Mouse (Mus musculus): ENCODE results near the gene Nos1ap. TPM values are rescaled to one million over a fixed set of nuclear protein-coding genes. Genes with fewer than 3 reads are reported as not detected.

Gene Nos1ap
- polyA plus RNA-seq, 1 experiment = 1.6 TPM

DNA sequence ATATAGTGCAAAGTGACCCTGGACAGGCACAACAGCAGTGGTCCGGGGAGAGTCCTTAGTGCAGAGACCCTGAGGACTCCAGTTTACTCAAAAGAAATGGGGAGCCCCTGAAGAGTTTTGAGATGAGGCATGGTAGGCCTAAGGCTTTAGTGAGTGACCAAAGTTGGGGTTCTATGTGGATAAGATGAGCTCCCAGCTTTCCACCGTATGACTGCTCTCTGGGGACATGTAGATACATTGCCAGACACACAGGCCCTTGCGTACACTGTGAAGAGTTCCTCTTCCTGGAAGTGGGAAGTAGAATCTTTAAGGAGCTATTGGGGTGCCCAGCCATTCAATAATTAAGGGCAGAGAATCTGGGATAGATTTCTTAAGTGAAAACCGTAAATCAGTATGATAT, 90.2 kb downstream of the Nos1ap start:
- H3K4me1 ChIP-seq (ENCODE audit: control insufficient read depth, insufficient read depth, low read length) = no peaks in the 10 kb centered on the region
- H3K27ac ChIP-seq (ENCODE audit: insufficient read depth, low read depth, low read length) = no peak overlapping the region
- H3K4me3 ChIP-seq (ENCODE audit: insufficient read depth, low read length) = no peak overlapping the region
- TF ChIP-seq CTCF (IDR thresholded peaks at IDR 0.05; ENCODE audit: low read depth, low read length) = no peak
- no peak for TF ChIP-seq POLR2A (IDR thresholded peaks at IDR 0.05; ENCODE audit: borderline replicate concordance, low read depth, low read length)

DNA sequence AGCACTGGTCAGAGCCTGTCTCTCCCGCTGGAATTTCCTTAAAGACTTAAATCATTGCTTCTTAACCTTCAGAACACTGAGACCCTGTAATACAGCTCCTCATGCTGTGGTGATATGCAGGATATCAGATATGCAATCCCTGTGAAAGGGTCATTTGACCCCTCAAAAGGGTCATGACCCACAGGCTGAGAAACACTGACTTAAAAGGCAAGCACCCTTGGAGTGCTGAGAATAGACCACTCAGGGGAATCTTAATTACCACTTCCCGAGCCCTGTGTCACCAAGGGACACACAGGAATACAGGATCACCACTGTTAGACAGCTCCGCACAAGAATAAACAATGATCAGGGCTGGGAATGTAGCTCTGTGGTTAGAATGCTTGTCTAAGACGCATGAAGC, 91.0 kb downstream of the Nos1ap start:
- H3K27ac ChIP-seq (ENCODE audit: insufficient read depth, low read depth, low read length) = no peak overlapping the region
- no peak overlapping the region for H3K4me3 ChIP-seq (ENCODE audit: insufficient read depth, low read length)
- H3K4me1 ChIP-seq (ENCODE audit: control insufficient read depth, insufficient read depth, low read length) = no peaks in the 10 kb centered on the region
- TF ChIP-seq POLR2A (IDR thresholded peaks at IDR 0.05; ENCODE audit: borderline replicate concordance, low read depth, low read length) (no peak), CTCF (IDR thresholded peaks at IDR 0.05; ENCODE audit: low read depth, low read length) (no peak)

DNA sequence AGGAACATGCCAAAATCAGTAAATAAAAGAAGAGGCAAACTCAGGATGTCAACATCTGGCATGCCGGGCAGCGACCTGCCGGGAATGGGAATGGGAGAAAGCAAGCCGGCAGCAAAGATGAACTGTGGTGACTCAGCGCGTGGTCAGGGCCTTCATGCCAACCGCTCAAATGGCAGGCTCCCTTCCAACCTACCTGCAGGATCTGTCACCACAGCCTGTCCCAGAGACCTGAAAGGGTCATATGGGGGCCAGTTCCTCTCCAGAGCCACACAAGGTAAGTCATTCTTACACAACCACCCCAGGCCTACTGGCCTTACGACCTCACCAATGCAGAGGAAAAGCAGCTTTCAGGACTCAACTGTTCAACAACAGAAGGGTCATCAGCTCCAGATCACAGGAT, 93.4 kb downstream of the Nos1ap start:
- no peak overlapping the region for H3K27ac ChIP-seq (ENCODE audit: insufficient read depth, low read depth, low read length)
- TF ChIP-seq POLR2A (IDR thresholded peaks at IDR 0.05; ENCODE audit: borderline replicate concordance, low read depth, low read length) (no peak), CTCF (IDR thresholded peaks at IDR 0.05; ENCODE audit: low read depth, low read length) (no peak)
- no peak overlapping the region for H3K4me3 ChIP-seq (ENCODE audit: insufficient read depth, low read length)
- H3K4me1 ChIP-seq (ENCODE audit: control insufficient read depth, insufficient read depth, low read length) = no peaks in the 10 kb centered on the region

DNA sequence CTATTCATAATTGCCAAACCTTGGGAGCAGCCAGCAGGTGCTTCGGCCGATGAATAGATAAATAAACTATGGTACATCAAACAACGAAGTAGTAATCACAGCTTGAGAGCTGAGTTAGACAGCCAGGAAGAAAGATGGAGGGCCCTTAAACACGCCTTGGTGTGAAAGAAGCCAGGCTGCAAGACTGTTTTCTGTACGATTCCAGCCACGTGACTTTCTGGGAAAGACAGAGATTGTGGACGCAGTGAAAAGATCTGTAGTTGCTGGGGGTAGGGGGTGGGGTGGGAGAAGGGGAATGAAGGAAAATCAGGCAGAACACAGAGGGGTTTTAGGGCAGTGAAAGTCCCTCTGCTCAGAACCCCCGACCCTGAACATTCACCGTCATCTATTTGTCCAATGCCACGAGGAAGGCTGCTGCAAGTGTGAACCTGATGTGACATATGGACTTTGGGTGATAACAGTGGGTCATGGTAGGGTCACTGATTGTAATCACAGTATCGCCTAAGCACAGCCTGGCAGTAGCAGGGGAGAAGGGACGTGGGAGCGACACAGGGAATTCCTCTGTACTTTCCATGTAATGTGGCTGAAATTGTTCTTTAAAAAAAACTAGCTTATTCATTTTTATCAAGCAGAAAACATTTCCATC, 94.0 kb downstream of the Nos1ap start:
- Histone ChIP-seq H3K27ac (ENCODE audit: insufficient read depth, low read depth, low read length) (no peak overlapping the region), H3K4me1 (ENCODE audit: control insufficient read depth, insufficient read depth, low read length) (no peaks in the 10 kb centered on the region), H3K4me3 (ENCODE audit: insufficient read depth, low read length) (no peak overlapping the region)
- TF ChIP-seq POLR2A (IDR thresholded peaks at IDR 0.05; ENCODE audit: borderline replicate concordance, low read depth, low read length) = no peak
- TF ChIP-seq CTCF (IDR thresholded peaks at IDR 0.05; ENCODE audit: low read depth, low read length) = no peak

DNA sequence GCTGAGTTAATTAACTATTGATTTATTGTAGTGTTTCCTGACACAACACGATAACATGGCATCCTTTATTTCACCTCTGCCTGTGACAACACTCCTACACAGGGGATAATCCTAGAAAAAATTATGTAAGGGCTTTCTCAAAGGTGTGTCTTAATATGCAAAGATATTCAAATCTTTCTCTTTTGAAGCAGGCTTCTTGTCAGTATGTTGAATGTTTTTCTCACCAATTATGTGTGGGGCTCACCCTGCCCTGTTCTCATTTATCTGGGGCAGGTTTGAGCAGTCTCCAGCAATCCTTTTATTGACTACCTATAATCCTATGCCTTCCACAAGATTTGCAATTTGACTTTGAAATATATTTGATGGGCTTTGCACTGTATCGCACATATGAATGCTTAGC, 97.1 kb downstream of the Nos1ap start:
- no peak overlapping the region for H3K27ac ChIP-seq (ENCODE audit: insufficient read depth, low read depth, low read length)
- H3K4me1 ChIP-seq (ENCODE audit: control insufficient read depth, insufficient read depth, low read length) = no peaks in the 10 kb centered on the region
- no peak for TF ChIP-seq CTCF (IDR thresholded peaks at IDR 0.05; ENCODE audit: low read depth, low read length)
- TF ChIP-seq POLR2A (IDR thresholded peaks at IDR 0.05; ENCODE audit: borderline replicate concordance, low read depth, low read length) = no peak
- H3K4me3 ChIP-seq (ENCODE audit: insufficient read depth, low read length) = no peak overlapping the region

DNA sequence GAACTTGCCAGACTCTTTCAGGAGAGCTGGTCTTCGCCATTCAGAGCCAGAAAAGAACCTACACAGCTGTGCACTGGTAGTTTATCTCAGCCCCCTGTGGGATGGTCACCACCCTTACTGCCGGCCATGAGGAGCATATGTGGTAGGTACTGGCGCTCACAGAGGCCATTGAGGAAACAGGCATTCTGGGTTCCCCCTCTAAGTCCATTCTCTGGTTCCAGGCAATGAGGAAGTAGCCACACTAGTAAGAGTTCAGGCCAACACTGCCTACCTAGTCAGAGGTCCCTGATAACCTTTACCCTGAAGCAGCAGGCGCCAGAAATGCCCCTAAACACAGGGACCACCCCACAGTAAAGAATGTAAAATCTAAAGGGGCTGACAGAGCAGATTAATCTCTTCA, 97.6 kb downstream of the Nos1ap start:
- Histone ChIP-seq H3K4me3 (ENCODE audit: insufficient read depth, low read length) (no peak overlapping the region), H3K27ac (ENCODE audit: insufficient read depth, low read depth, low read length) (no peak overlapping the region), H3K4me1 (ENCODE audit: control insufficient read depth, insufficient read depth, low read length) (no peaks in the 10 kb centered on the region)
- TF ChIP-seq POLR2A (IDR thresholded peaks at IDR 0.05; ENCODE audit: borderline replicate concordance, low read depth, low read length) (no peak), CTCF (IDR thresholded peaks at IDR 0.05; ENCODE audit: low read depth, low read length) (no peak)

DNA sequence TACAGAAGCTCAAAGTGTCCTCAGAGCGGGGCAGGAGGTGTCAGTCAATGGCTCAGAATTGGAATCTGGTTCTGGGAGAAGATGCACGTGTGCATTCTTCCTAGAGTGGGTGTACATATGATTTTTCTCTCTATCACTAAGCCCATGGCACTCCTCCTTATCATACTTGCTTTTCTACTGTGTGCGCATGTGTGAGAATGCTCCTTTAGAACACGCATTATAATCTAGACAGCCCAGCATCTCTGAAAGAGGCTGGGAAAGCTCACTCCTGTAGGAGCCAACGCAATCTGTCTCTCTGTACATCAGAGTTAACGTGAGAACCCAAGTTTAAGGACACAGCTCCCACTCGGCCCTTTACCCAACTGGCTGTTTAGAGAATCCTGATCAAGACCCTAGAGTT, 99.7 kb downstream of the Nos1ap start:
- Histone ChIP-seq H3K4me3 (ENCODE audit: insufficient read depth, low read length) (no peak overlapping the region), H3K27ac (ENCODE audit: insufficient read depth, low read depth, low read length) (no peak overlapping the region), H3K4me1 (ENCODE audit: control insufficient read depth, insufficient read depth, low read length) (no peaks in the 10 kb centered on the region)
- TF ChIP-seq CTCF (IDR thresholded peaks at IDR 0.05; ENCODE audit: low read depth, low read length) (no peak), POLR2A (IDR thresholded peaks at IDR 0.05; ENCODE audit: borderline replicate concordance, low read depth, low read length) (no peak)

DNA sequence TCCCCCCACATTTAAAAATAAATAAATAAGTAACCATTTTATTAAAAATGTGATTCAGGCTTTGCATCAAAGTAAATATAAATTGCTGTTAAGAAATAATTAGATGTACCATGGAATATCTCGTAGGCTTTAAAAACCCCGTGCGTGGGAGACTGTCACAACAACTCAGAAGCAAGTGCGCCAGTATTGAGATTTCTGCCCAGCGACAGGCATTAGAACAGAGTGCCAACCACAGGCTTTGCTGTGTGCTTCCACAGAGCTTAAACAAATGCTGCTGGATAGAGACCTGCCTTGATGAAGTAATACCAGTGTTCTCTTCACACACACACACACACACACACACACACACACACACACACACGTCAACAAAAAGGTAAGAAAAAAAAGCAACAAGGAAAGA, 100.2 kb downstream of the Nos1ap start:
- Histone ChIP-seq H3K27ac (ENCODE audit: insufficient read depth, low read depth, low read length) (no peak overlapping the region), H3K4me3 (ENCODE audit: insufficient read depth, low read length) (no peak overlapping the region), H3K4me1 (ENCODE audit: control insufficient read depth, insufficient read depth, low read length) (no peaks in the 10 kb centered on the region)
- TF ChIP-seq CTCF (IDR thresholded peaks at IDR 0.05; ENCODE audit: low read depth, low read length) = no peak
- TF ChIP-seq POLR2A (IDR thresholded peaks at IDR 0.05; ENCODE audit: borderline replicate concordance, low read depth, low read length) = no peak

DNA sequence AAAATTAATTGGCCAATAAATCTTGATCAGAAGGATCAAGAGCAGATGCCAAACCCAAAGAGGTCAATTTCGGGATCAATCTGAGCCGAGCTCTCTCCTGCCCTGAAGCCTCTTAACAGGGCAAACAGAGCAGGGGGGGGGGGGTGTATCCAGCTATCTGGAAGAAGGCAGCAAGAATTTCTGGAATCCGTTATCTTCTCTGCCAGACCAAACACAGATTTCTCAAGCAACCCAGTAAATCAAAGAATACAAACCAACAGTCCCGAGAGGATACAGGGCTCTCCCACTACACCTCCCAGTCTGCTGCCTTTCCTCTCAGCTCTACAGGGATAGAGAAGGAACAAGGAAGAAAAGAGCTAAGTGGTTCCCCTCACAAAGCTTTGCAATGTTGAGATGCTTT, 104.5 kb downstream of the Nos1ap start:
- no peak overlapping the region for H3K27ac ChIP-seq (ENCODE audit: insufficient read depth, low read depth, low read length)
- TF ChIP-seq POLR2A (IDR thresholded peaks at IDR 0.05; ENCODE audit: borderline replicate concordance, low read depth, low read length) (no peak), CTCF (IDR thresholded peaks at IDR 0.05; ENCODE audit: low read depth, low read length) (no peak)
- H3K4me1 ChIP-seq (ENCODE audit: control insufficient read depth, insufficient read depth, low read length) = peaks cover 2% of the 10 kb centered on the region; the same call in 1 of the 2 replicates
- H3K4me3 ChIP-seq (ENCODE audit: insufficient read depth, low read length) = no peak overlapping the region

DNA sequence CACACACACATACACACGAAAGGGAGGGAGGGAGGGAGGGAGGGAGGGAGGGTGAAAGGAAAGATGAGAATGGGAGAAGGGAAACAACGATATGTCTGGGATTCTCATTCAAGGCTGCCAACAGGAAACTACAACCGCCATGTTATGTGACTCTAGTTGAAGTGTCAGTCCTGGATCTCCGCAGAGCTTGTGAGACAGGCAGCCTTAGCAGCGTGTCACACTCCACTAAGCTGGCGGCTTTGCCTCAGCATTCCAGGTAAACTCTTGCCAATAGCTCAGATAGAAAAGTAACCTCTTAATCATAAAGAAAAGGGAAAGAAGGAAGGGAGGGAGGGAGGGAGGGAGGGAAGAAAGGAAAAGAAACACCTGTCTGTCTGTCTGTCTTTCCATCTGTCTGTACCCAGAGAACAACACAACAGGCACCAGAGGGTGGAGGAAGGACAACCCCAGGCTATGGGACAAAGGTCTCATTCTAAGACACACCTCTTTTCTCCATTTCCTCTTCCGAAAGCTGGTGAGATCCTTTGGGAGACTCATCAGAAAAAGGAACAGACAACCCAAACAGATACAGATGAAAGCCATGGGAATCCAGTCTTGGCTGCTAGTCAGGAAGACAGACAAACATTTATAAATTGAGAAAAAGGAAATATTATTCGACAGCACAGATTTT, 107.3 kb downstream of the Nos1ap start:
- Histone ChIP-seq H3K4me3 (ENCODE audit: insufficient read depth, low read length) (no peak overlapping the region), H3K4me1 (ENCODE audit: control insufficient read depth, insufficient read depth, low read length) (peaks cover 8% of the 10 kb centered on the region), H3K27ac (ENCODE audit: insufficient read depth, low read depth, low read length) (no peak overlapping the region)
- TF ChIP-seq CTCF (IDR thresholded peaks at IDR 0.05; ENCODE audit: low read depth, low read length) = no peak
